In genomic region chr19:43064155-43064554, GRCm38 (mm10) we compare ENCODE assay signal across 22 mouse cellular contexts.
A peak's percentile ranks its signal among the peaks of the same experiment; 100 is the strongest.
DNase-seq lines count a peak whose midpoint lies in the region; ATAC-seq and TF ChIP-seq lines count a peak whose summit lies in the region.
"Had no signal": no experiment of that assay in that cellular context is flagged by ENCODE, and none has a peak within 500 bp of the region (broad histone marks: within the 10 kb centered on the region; RNA-seq: fewer than 3 reads in every experiment).

No protein-coding gene starts in this region.

- H3K4me1 ChIP-seq in intestine, embryonic 14.5 days (replicated peaks; ENCODE audit: control insufficient read depth, insufficient read depth, low read length): 0 out of 2 replicates have a peak, but pooled peaks cover 6% of the 10 kb centered on the region
- H3K4me1 ChIP-seq in intestine, postnatal 0 days (replicated peaks; ENCODE audit: control insufficient read depth, insufficient read depth, low read length): no peaks in the 10 kb centered on the region
- no peaks in the 10 kb centered on the region for H3K4me1 ChIP-seq in lung, embryonic 14.5 days (ENCODE audit: insufficient read depth)
- no peaks in the 10 kb centered on the region for H3K4me1 ChIP-seq in MEL (ENCODE audit: control insufficient read depth in 1 of 2, insufficient read depth in 2 of 2, low read length in 2 of 2)
- H3K4me1 ChIP-seq: forebrain, embryonic 10.5 days; heart, embryonic 10.5 days; limb, embryonic 13.5 days had no signal

- H3K36me3 ChIP-seq in intestine, embryonic 14.5 days (ENCODE audit: control insufficient read depth, insufficient read depth, low read length): no peaks in the 10 kb centered on the region
- H3K36me3 ChIP-seq in intestine, postnatal 0 days (ENCODE audit: control insufficient read depth, insufficient read depth): no peaks in the 10 kb centered on the region
- H3K36me3 ChIP-seq in lung, embryonic 14.5 days (ENCODE audit: insufficient read depth): no peaks in the 10 kb centered on the region
- no peaks in the 10 kb centered on the region; a peak in 1 of 4 replicates for H3K36me3 ChIP-seq in MEL (ENCODE audit: control insufficient read depth in 1 of 2, insufficient read depth in 2 of 2, low read length in 2 of 2)
- H3K36me3 ChIP-seq: forebrain, embryonic 10.5 days; heart, embryonic 10.5 days; limb, embryonic 13.5 days had no signal

- TF ChIP-seq POLR2A in MEL (IDR thresholded peaks at IDR 0.05; ENCODE audit: control insufficient read depth in 1 of 2, insufficient read depth in 1 of 2, low read depth in 1 of 2, low read length in 2 of 2, poor library complexity in 1 of 2): no peak

- DNase-seq in intestine, embryonic 14.5 days (ENCODE audit: low spot score): no peak
- peak; percentile 84 for DNase-seq in lung, embryonic 14.5 days
- DNase-seq in lung, adult 18-20 months: no peak
- DNase-seq in MEL (ENCODE audit: low read depth, low spot score): peak; percentile 53
- peak; percentile 2 for DNase-seq in brain, adult 2 months (ENCODE audit: low read depth, low spot score)
- DNase-seq in spleen, adult 18-20 months: no peak
- DNase-seq: adrenal gland, postnatal 14 days; cerebellum, adult 11 months; cerebellum, postnatal 10 days; embryo, embryonic 11 days; forebrain, postnatal 0 days; gastrocnemius, postnatal 36 days; heart, postnatal 36 days; kidney, adult 2 months; right cerebral cortex, postnatal 14 days had no signal

- no peak overlapping the region for H3K4me3 ChIP-seq in intestine, embryonic 14.5 days (ENCODE audit: low read depth, low read length)
- H3K4me3 ChIP-seq in intestine, postnatal 0 days (ENCODE audit: low read depth, low read length): no peak overlapping the region
- H3K4me3 ChIP-seq in lung, embryonic 14.5 days (ENCODE audit: low read depth, low read length): no peak overlapping the region
- no peak overlapping the region for H3K4me3 ChIP-seq in MEL (ENCODE audit: control insufficient read depth in 1 of 2, insufficient read depth in 1 of 2, low read depth in 2 of 2, low read length in 2 of 2)
- H3K4me3 ChIP-seq: forebrain, embryonic 10.5 days; heart, embryonic 10.5 days; limb, embryonic 13.5 days had no signal

- no peaks in the 10 kb centered on the region for H3K9me3 ChIP-seq in intestine, embryonic 14.5 days (ENCODE audit: control insufficient read depth, low read length)
- H3K9me3 ChIP-seq in intestine, postnatal 0 days (ENCODE audit: control insufficient read depth): no peaks in the 10 kb centered on the region
- H3K9me3 ChIP-seq in lung, embryonic 14.5 days (ENCODE audit: low read depth, low read length): no peaks in the 10 kb centered on the region
- H3K9me3 ChIP-seq in MEL (replicated peaks; ENCODE audit: insufficient read depth, low read length): no peaks in the 10 kb centered on the region
- H3K9me3 ChIP-seq: forebrain, embryonic 10.5 days; heart, embryonic 10.5 days; limb, embryonic 13.5 days had no signal

- TF ChIP-seq RAD21 in MEL (IDR thresholded peaks at IDR 0.05; ENCODE audit: low read depth, low read length): no peak

- H3K79me2 ChIP-seq in MEL (ENCODE audit: control insufficient read depth, insufficient read depth, low read length, poor library complexity): no peaks in the 10 kb centered on the region

- peak; percentile 27 to 48; a peak in 3 of 4 replicates for TF ChIP-seq EP300 in MEL (IDR thresholded peaks at IDR 0.05; ENCODE audit: low read depth in 1 of 2, low read length in 2 of 2)

- no peak for ATAC-seq in intestine, embryonic 14.5 days (replicated peaks; ENCODE audit: low FRiP score, low TSS enrichment, low read depth)
- no peak for ATAC-seq in intestine, postnatal 0 days
- ATAC-seq in lung, embryonic 14.5 days (ENCODE audit: insufficient read depth): peak; percentile 49; the same call in 1 of the 2 replicates
- ATAC-seq: activated CD4-positive, CD25-positive, alpha-beta regulatory T cell, adult 4 months; forebrain, postnatal 0 days; hindbrain, embryonic 16.5 days; midbrain, embryonic 16.5 days had no signal

- TF ChIP-seq CTCF in intestine, postnatal 0 days (IDR thresholded peaks at IDR 0.05; ENCODE audit: low read depth): no peak
- TF ChIP-seq CTCF in lung, embryonic 14.5 days (IDR thresholded peaks at IDR 0.05; ENCODE audit: low read depth): no peak
- no peak for TF ChIP-seq CTCF in MEL (IDR thresholded peaks at IDR 0.05 in 2 of 3, conservative IDR thresholded peaks at IDR 0.05 in 1 of 3; ENCODE audit: control insufficient read depth in 1 of 3, insufficient read depth in 1 of 3, low read depth in 2 of 3, low read length in 3 of 3, poor library complexity in 1 of 3, severe bottlenecking in 1 of 3)

- no peaks in the 10 kb centered on the region for H3K27me3 ChIP-seq in intestine, embryonic 14.5 days (replicated peaks; ENCODE audit: control insufficient read depth, insufficient read depth, low read length)
- H3K27me3 ChIP-seq in intestine, postnatal 0 days (replicated peaks; ENCODE audit: control insufficient read depth, insufficient read depth, low read length): no peaks in the 10 kb centered on the region
- H3K27me3 ChIP-seq in lung, embryonic 14.5 days (ENCODE audit: insufficient read depth, low read length): no peaks in the 10 kb centered on the region
- H3K27me3 ChIP-seq in MEL (ENCODE audit: control insufficient read depth in 1 of 2, insufficient read depth in 2 of 2, low read length in 2 of 2): no peaks in the 10 kb centered on the region
- H3K27me3 ChIP-seq: limb, embryonic 13.5 days had no signal

- WGBS in intestine, embryonic 14.5 days: 48% methylated on average over 2 of the region's 2 CpGs
- WGBS in intestine, postnatal 0 days: 55% methylated on average over 2 of the region's 2 CpGs
- 36% methylated on average over 2 of the region's 2 CpGs for WGBS in lung, embryonic 14.5 days

- H3K9ac ChIP-seq in intestine, embryonic 14.5 days (ENCODE audit: low read length): no peak overlapping the region
- H3K9ac ChIP-seq in intestine, postnatal 0 days (ENCODE audit: low read depth, low read length): no peak overlapping the region
- H3K9ac ChIP-seq in lung, embryonic 14.5 days: no peak overlapping the region
- H3K9ac ChIP-seq in MEL (ENCODE audit: control insufficient read depth, low read depth, low read length, poor library complexity, severe bottlenecking): no peak overlapping the region
- H3K9ac ChIP-seq: forebrain, postnatal 0 days; limb, embryonic 13.5 days had no signal

- H3K27ac ChIP-seq in intestine, embryonic 14.5 days (ENCODE audit: low read depth): 0 out of 2 replicates have a peak overlapping the region, but pooled peaks have one; percentile 23
- H3K27ac ChIP-seq in intestine, postnatal 0 days (ENCODE audit: low read depth, low read length): no peak overlapping the region
- H3K27ac ChIP-seq in lung, embryonic 14.5 days (ENCODE audit: low read depth): peak overlapping the region; percentile 74
- no peak overlapping the region for H3K27ac ChIP-seq in MEL (ENCODE audit: control insufficient read depth, low read depth, low read length)
- H3K27ac ChIP-seq: forebrain, embryonic 10.5 days; heart, embryonic 10.5 days; limb, embryonic 13.5 days had no signal

- H3K4me2 ChIP-seq in intestine, embryonic 14.5 days (ENCODE audit: low read length): no peak overlapping the region
- H3K4me2 ChIP-seq in intestine, postnatal 0 days (replicated peaks; ENCODE audit: low read depth): no peak overlapping the region
- H3K4me2 ChIP-seq in lung, embryonic 14.5 days: no peak overlapping the region
- H3K4me2 ChIP-seq: limb, embryonic 13.5 days had no signal

TF ChIP-seq in MEL, 35 proteins besides CTCF, POLR2A, EP300 and RAD21:
- TF ChIP-seq CHD1 (IDR thresholded peaks at IDR 0.05; ENCODE audit: low read depth, low read length): no peak
- TF ChIP-seq UBTF (IDR thresholded peaks at IDR 0.05; ENCODE audit: borderline replicate concordance, insufficient read depth, low read depth, low read length): no peak
- TF ChIP-seq TAL1 (IDR thresholded peaks at IDR 0.05; ENCODE audit: low read length): no peak
- no peak for TF ChIP-seq MYB (IDR thresholded peaks at IDR 0.05; ENCODE audit: low read depth, low read length)
- TF ChIP-seq SIN3A (IDR thresholded peaks at IDR 0.05; ENCODE audit: low read length): 0 out of 2 replicates have a peak, but pooled peaks have one; percentile 16
- no peak for TF ChIP-seq USF1 (IDR thresholded peaks at IDR 0.05; ENCODE audit: low read depth, low read length)
- peak; percentile 52; the same call in 1 of the 2 replicates for TF ChIP-seq GATA1 (IDR thresholded peaks at IDR 0.05; ENCODE audit: low read depth, low read length)
- no peak for TF ChIP-seq ELF1 (IDR thresholded peaks at IDR 0.05; ENCODE audit: low read depth, low read length)
- TF ChIP-seq KAT2A (conservative IDR thresholded peaks at IDR 0.05; ENCODE audit: low read depth, low read length): no peak
- peak; percentile 17; the same call in 1 of the 2 replicates for TF ChIP-seq TCF12 (IDR thresholded peaks at IDR 0.05; ENCODE audit: low read depth, low read length)
- TF ChIP-seq NRF1 (IDR thresholded peaks at IDR 0.05; ENCODE audit: insufficient read depth, low read depth, low read length, poor library complexity, severe bottlenecking): no peak
- TF ChIP-seq USF2 (IDR thresholded peaks at IDR 0.05; ENCODE audit: borderline replicate concordance in 1 of 2, insufficient read depth in 1 of 2, low read depth in 1 of 2, low read length in 2 of 2): no peak
- no peak for TF ChIP-seq NELFE (IDR thresholded peaks at IDR 0.05; ENCODE audit: low read depth, low read length)
- peak; percentile 59; the same call in 1 of the 2 replicates for TF ChIP-seq TBP (IDR thresholded peaks at IDR 0.05; ENCODE audit: low read depth, low read length)
- TF ChIP-seq POLR2AphosphoS5 (IDR thresholded peaks at IDR 0.05; ENCODE audit: borderline replicate concordance, low read depth, low read length): no peak
- no peak for TF ChIP-seq ZMIZ1 (IDR thresholded peaks at IDR 0.05; ENCODE audit: low read depth, low read length)

Comparison
In these comparisons a context has a peak if more than half of its experiments do, and no peak if none do; other contexts are left out.
1. DNase-seq: peak in lung, embryonic 14.5 days (single experiment), MEL (single experiment) and brain, adult 2 months (single experiment); none in intestine, embryonic 14.5 days (single experiment), lung, adult 18-20 months (0 of 2) and spleen, adult 18-20 months (0 of 2).
2. H3K27ac ChIP-seq: peak in intestine, embryonic 14.5 days (single experiment) and lung, embryonic 14.5 days (single experiment); none in intestine, postnatal 0 days (single experiment) and MEL (single experiment).